Mouse (Mus musculus): ENCODE measurements around the gene Fam160a2. TPM values are rescaled to one million over a fixed set of nuclear protein-coding genes. Genes with fewer than 3 reads are reported as not detected.
"Not testable (repeated sequence)": the region's sequence is repeated elsewhere in the genome, so short reads cannot be mapped to it uniquely, and the experiment has no call there.

The Fam160a2 gene
- polyA plus RNA-seq, 1 experiment from 2014 or later = 41.7 TPM

DNA sequence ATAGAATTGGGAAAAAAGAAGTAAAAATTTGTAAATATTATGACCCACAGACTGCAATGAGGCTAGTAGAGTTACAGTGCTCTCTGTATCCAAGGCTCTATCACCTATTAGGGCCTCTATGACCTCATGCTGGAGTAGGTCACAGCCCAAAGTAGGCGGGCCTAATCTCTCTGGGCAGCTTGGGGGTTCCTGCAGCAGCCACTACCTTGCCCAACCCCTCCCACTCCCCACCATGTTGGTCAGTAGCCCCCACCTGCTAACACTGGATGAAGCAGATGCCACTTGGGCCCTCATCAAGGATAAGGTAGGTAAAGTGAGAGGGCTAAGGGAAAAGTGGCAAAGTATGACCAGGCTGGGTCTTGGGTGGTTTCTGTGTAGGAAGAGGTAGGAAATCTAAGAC lies 25.0 kb downstream of the Fam160a2 start, which contains the start of gene Gm5901:
Gm5901 (plus strand) TSS at position 173 of the 400 bp plus-strand sequence.
- WGBS = 87% methylated on average over 1 of the region's 1 CpGs
- H3K27ac ChIP-seq = no peak within 1 kb of the TSS
- H3K9me3 ChIP-seq = no peaks in the 10 kb centered on the region
- H3K4me2 ChIP-seq (replicated peaks) = no peak within 1 kb of the TSS
- no peaks in the 10 kb centered on the region for H3K27me3 ChIP-seq (replicated peaks)
- peaks cover 59% of the 10 kb centered on the region for H3K36me3 ChIP-seq
- ATAC-seq (ENCODE audit: low FRiP score, low read depth) = no peak
- no peak within 1 kb of the TSS for H3K4me3 ChIP-seq
- no peak within 1 kb of the TSS for H3K9ac ChIP-seq
- H3K4me1 ChIP-seq = no peaks in the 10 kb centered on the region

DNA sequence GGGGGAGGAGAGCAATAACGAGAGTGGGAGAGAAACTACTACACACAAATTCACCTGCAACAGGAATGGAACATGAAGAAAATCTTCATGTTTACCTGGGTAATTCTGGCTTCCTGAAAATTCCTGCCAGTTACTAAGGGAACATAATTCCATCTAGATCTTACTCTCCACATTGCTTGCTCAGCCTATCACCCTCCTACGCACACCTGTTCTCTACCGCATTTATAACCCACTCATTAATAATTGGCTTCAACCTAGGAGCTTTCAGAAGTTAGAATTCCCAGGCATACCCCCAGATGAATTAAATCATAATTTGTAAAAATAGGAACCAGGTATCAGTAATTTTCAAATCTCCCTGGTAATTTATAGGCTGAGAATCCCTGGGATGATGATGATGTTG lies 25.9 kb downstream of the Fam160a2 start:
- Histone ChIP-seq H3K4me1 (no peaks in the 10 kb centered on the region), H3K9me3 (no peaks in the 10 kb centered on the region), H3K4me3 (no peak overlapping the region), H3K36me3 (peaks cover 50% of the 10 kb centered on the region), H3K27ac (no peak overlapping the region), H3K4me2 (replicated peaks) (no peak overlapping the region), H3K9ac (no peak overlapping the region), H3K27me3 (replicated peaks) (no peaks in the 10 kb centered on the region)
- ATAC-seq (ENCODE audit: low FRiP score, low read depth) = no peak
- WGBS = 95% methylated on average over 3 of the region's 3 CpGs

DNA sequence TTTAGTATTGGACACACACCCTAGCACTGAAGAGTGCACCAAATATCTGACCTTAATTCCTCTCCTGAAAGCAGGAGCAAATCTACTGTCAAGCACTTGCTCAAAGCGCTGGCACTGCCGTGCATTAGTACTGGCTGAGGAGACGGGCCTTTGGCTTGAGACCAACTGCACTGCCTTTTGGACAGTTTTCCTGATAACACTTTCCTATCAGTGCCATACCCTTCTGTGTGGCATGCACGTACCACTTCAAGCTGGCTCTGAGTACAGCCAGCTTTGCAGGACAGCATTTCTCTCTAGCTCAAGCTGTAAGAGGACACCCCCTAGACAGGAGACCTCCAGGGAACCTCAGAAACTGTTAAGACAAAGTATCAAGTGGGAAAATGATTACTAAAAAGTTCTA lies 26.3 kb downstream of the Fam160a2 start:
- Histone ChIP-seq H3K27ac (no peak overlapping the region), H3K4me1 (no peaks in the 10 kb centered on the region), H3K4me3 (no peak overlapping the region), H3K4me2 (replicated peaks) (no peak overlapping the region), H3K36me3 (peaks cover 46% of the 10 kb centered on the region), H3K27me3 (replicated peaks) (no peaks in the 10 kb centered on the region), H3K9ac (no peak overlapping the region), H3K9me3 (no peaks in the 10 kb centered on the region)
- ATAC-seq (ENCODE audit: low FRiP score, low read depth) = no peak
- 95% methylated on average over 4 of the region's 4 CpGs for WGBS

DNA sequence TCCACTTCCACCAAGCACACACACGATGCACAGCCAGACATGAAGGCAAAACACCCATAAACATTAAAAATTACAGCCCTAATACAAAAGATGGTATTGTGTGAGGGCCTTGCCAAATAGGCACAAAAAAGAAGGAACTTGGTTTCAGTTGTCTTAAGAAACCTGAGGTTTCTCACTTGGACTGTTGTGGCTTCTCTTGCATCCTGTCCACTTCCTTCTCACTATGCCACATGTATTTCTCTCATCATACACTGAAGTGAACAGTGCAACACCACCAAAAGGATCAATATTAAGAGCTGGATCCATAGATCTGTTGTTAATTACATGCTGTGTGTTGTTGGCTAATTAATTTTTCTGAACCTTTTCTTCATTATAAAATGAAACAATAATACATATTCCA lies 26.9 kb downstream of the Fam160a2 start:
- Histone ChIP-seq H3K4me1 (no peaks in the 10 kb centered on the region), H3K27ac (no peak overlapping the region), H3K36me3 (peaks cover 40% of the 10 kb centered on the region), H3K4me3 (no peak overlapping the region), H3K4me2 (replicated peaks) (no peak overlapping the region), H3K9me3 (no peaks in the 10 kb centered on the region), H3K9ac (no peak overlapping the region), H3K27me3 (replicated peaks) (no peaks in the 10 kb centered on the region)
- WGBS = 78% methylated on average over 1 of the region's 1 CpGs
- no peak for ATAC-seq (ENCODE audit: low FRiP score, low read depth)

DNA sequence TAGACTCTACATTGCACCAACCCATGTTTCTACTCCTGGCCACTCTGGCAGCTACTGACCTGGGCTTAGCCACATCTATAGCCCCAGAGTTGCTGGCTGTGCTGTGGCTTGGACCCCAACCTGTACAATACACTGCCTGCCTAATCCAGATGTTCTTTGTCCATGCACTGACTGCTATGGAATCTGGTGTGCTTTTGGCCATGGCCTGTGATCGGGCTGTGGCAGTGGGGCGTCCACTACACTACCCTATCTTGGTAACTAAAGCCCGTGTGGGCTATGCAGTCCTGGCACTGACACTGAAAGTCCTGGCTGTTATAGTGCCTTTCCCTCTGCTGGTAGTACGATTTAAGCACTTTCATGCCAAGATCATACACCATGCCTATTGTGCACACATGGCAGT lies 31.3 kb downstream of the Fam160a2 start:
- H3K27ac ChIP-seq = no peak overlapping the region
- no peak overlapping the region for H3K9ac ChIP-seq
- no peaks in the 10 kb centered on the region for H3K9me3 ChIP-seq
- no peaks in the 10 kb centered on the region for H3K4me1 ChIP-seq
- no peak for ATAC-seq (ENCODE audit: low FRiP score, low read depth)
- no peaks in the 10 kb centered on the region for H3K27me3 ChIP-seq (replicated peaks)
- 90% methylated on average over 4 of the region's 4 CpGs for WGBS
- peaks cover 15% of the 10 kb centered on the region for H3K36me3 ChIP-seq
- H3K4me2 ChIP-seq (replicated peaks) = no peak overlapping the region
- no peak overlapping the region for H3K4me3 ChIP-seq

DNA sequence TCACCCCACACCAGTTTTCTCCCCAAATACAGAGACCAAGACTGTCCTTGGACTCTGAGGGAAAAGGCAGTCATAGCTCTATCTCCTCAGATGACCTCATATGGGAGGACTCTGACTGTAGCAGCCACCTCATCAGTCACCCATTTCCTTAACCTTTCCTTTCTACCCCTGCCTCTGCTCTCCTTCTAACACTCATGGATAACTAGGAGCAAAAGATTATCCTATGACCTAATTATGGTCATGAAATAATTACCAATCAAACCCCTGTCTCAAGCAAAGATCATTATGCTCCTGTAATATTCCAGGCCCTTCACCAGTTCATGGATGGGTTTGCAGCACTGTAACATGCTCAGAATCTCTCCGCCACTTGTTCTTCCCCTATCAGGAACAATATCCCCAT lies 31.9 kb downstream of the Fam160a2 start, which contains the start of gene Olfr692:
Olfr692 (plus strand) TSS at position 301 of the 400 bp plus-strand sequence.
- Histone ChIP-seq H3K4me3 (no peak within 1 kb of the TSS), H3K36me3 (peaks cover 11% of the 10 kb centered on the region), H3K9me3 (no peaks in the 10 kb centered on the region), H3K9ac (no peak within 1 kb of the TSS), H3K27ac (no peak within 1 kb of the TSS), H3K4me1 (no peaks in the 10 kb centered on the region), H3K27me3 (replicated peaks) (no peaks in the 10 kb centered on the region), H3K4me2 (replicated peaks) (no peak within 1 kb of the TSS)
- WGBS = 98% methylated on average over 1 of the region's 1 CpGs
- ATAC-seq (ENCODE audit: low FRiP score, low read depth) = no peak

DNA sequence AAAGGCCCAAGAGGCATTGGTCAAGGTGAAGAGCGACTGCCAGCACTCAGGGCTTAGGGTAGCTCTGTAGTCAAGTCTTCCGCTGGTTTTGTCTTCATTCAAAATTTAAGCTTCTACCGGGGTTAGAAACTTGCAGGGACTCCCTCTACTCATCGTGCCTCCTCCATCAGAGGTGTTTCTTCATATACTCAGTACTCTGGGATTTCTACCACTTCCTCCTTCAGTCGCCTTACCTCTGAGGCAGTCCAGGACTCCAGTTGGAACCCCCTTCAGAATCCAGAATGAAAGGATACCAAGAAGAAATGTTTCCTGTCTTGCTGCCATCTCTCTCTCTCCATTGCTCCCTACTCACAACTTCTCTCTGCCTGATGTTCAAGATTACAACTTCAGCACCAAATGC lies 32.6 kb downstream of the Fam160a2 start:
- H3K4me2 ChIP-seq (replicated peaks) = no peak overlapping the region
- ATAC-seq (ENCODE audit: low FRiP score, low read depth) = no peak
- H3K4me1 ChIP-seq = no peaks in the 10 kb centered on the region
- H3K27ac ChIP-seq = no peak overlapping the region
- WGBS = 87% methylated on average over 5 of the region's 5 CpGs
- no peaks in the 10 kb centered on the region for H3K9me3 ChIP-seq
- H3K9ac ChIP-seq = no peak overlapping the region
- peaks cover 8% of the 10 kb centered on the region for H3K36me3 ChIP-seq
- no peaks in the 10 kb centered on the region for H3K27me3 ChIP-seq (replicated peaks)
- no peak overlapping the region for H3K4me3 ChIP-seq

DNA sequence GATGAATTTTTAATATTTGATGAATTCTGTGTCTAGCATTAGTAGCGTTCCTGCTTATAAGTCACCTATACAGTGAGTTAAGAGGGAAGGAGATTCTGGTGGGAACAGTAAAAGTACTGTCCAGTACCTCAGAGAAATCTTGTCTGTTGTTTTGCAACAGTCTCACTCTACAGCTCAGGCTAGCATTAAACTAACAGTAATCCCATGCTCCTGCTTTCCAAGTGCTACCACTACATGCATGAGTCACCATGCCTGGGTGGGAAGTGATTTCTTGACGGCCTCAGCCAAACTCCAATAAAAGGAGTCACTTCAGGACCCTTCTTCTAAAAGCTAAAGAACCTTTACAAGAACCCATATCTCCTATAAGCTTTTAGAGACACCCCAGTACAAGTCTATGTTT lies 38.1 kb downstream of the Fam160a2 start:
- no peak for ATAC-seq (ENCODE audit: low FRiP score, low read depth)
- WGBS = 84% methylated on average over 2 of the region's 2 CpGs
- Histone ChIP-seq H3K4me3 (no peak overlapping the region), H3K27ac (no peak overlapping the region), H3K36me3 (no peaks in the 10 kb centered on the region), H3K27me3 (replicated peaks) (no peaks in the 10 kb centered on the region), H3K4me1 (no peaks in the 10 kb centered on the region), H3K4me2 (replicated peaks) (no peak overlapping the region), H3K9me3 (no peaks in the 10 kb centered on the region), H3K9ac (no peak overlapping the region)

DNA sequence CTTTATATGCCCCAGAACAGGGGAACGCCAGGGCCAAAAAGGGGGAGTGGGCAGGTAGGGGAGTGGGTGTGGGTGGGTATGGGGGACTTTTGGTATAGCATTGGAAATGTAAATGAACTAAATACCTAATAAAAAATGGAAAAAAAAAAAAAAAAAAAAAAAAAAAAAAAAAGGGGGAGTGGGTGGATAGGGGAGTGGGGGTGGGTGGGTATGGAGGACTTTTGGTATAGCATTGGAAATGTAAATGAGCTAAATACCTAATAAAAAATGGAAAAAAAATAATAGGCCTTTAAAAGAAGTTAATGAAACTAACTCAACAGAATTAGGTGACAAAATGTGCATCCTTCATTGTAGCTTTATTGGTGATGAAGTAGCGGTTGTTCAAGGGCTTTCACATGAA lies 43.4 kb downstream of the Fam160a2 start:
- H3K9ac ChIP-seq; H3K36me3 ChIP-seq; H3K9me3 ChIP-seq; H3K27me3 ChIP-seq (replicated peaks); H3K4me3 ChIP-seq; H3K4me1 ChIP-seq; H3K4me2 ChIP-seq (replicated peaks); H3K27ac ChIP-seq: not testable (repeated sequence)
- peak; percentile 97 for ATAC-seq (ENCODE audit: low FRiP score, low read depth)
- 89% methylated on average over 1 of the region's 2 CpGs for WGBS

DNA sequence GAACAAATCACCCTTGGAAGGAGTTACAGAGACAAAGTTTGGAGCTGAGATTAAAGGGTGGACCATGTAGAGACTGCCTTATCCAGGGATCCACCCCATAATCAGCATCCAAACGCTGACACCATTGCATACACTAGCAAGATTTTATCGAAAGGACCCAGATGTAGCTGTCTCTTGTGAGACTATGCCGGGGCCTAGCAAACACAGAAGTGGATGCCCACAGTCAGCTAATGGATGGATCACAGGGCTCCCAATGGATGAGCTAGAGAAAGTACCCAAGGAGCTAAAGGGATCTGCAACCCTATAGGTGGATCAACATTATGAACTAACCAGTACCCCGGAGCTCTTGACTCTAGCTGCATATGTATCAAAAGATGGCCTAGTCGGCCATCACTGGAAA lies 43.8 kb downstream of the Fam160a2 start:
- peak; percentile 75; the same call in 1 of the 2 replicates for ATAC-seq (ENCODE audit: low FRiP score, low read depth)
- H3K4me3 ChIP-seq; H3K4me1 ChIP-seq; H3K27me3 ChIP-seq (replicated peaks); H3K9me3 ChIP-seq; H3K36me3 ChIP-seq; H3K27ac ChIP-seq; H3K4me2 ChIP-seq (replicated peaks); H3K9ac ChIP-seq: not testable (repeated sequence)
- no CpG with 5 or more reads among the region's 5 CpGs for WGBS

DNA sequence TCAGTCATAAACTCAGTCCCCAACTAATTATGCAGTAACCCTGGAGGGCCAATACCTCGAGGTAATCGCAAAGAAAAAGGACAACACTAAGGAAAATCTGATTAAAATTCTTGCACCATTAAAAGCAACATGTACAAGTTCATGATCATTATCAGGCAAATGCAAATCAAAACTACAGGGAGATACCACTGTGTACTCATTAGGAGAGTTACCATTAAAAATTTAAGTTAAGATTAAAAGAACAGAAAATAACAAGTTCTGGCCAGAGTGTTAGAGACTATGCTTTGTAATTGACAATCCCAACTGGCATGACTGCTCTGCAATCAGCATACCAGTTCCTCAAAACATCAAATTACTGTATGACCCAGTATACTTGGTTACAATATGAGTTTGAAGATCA lies 57.1 kb downstream of the Fam160a2 start:
- ATAC-seq (ENCODE audit: low FRiP score, low read depth) = no peak
- WGBS = 85% methylated on average over 2 of the region's 2 CpGs
- no peak overlapping the region for H3K4me2 ChIP-seq (replicated peaks)
- no peaks in the 10 kb centered on the region for H3K27me3 ChIP-seq (replicated peaks)
- H3K9me3 ChIP-seq = no peaks in the 10 kb centered on the region
- no peak overlapping the region for H3K9ac ChIP-seq
- no peak overlapping the region for H3K27ac ChIP-seq
- H3K4me1 ChIP-seq = no peaks in the 10 kb centered on the region
- no peak overlapping the region for H3K4me3 ChIP-seq
- H3K36me3 ChIP-seq = no peaks in the 10 kb centered on the region

DNA sequence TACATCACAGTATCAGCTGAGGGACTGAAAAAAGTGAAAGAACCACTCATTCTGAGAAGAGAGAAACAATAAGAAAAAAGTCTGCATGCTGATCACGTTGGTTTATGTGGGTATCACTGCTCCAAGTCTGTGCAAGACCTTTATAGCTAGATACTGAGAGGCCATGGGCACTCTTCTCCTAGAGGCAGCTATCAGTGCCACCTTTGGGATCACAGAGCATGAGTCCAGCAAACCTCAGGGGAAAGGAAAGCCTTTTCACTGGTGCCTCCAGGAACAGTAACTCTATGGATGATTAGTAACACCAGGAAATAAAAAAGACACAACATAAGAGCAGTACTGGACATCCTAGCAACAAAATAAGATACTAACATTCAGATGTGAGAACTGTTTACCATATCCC lies 57.7 kb downstream of the Fam160a2 start, which contains the start of gene Olfr691:
Olfr691 (minus strand) TSS at position 101 of the 400 bp plus-strand sequence.
- no peak within 1 kb of the TSS for H3K4me2 ChIP-seq (replicated peaks)
- H3K9ac ChIP-seq = no peak within 1 kb of the TSS
- no peak for ATAC-seq (ENCODE audit: low FRiP score, low read depth)
- H3K9me3 ChIP-seq = no peaks in the 10 kb centered on the region
- H3K27ac ChIP-seq = no peak within 1 kb of the TSS
- WGBS = 58% methylated on average over 1 of the region's 1 CpGs
- no peaks in the 10 kb centered on the region for H3K4me1 ChIP-seq
- no peak within 1 kb of the TSS for H3K4me3 ChIP-seq
- no peaks in the 10 kb centered on the region for H3K27me3 ChIP-seq (replicated peaks)
- H3K36me3 ChIP-seq = no peaks in the 10 kb centered on the region

DNA sequence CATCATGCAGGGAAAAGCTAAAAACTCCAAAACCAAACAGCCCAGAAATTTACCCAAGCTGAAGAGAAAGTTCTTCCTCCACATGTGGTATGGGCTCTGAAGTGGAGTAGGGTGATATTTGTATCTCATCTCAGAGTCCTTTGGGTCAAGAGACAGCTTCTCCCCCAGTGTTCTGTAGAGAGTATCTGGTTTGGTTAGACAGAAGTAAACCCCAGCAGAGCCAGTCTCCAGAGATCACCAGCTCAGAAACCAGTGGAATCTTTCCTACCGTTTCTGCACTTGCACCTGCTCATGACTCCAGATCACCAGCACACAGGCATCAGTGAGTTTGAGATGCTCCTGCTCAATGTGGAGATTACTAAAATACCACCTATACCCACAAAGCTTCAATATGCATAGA lies 65.8 kb downstream of the Fam160a2 start, which contains the start of gene Olfr690:
Olfr690 (minus strand) TSS at position 101 of the 400 bp plus-strand sequence.
- 87% methylated on average over 1 of the region's 1 CpGs for WGBS

More for the DNA sequence above, 65.8 kb downstream of the Fam160a2 start, which contains the start of gene Olfr690:
- no peak for ATAC-seq (ENCODE audit: low FRiP score, low read depth)
- Histone ChIP-seq H3K4me2 (replicated peaks) (no peak within 1 kb of the TSS), H3K36me3 (no peaks in the 10 kb centered on the region), H3K4me1 (no peaks in the 10 kb centered on the region), H3K27ac (no peak within 1 kb of the TSS), H3K4me3 (no peak within 1 kb of the TSS), H3K9me3 (no peaks in the 10 kb centered on the region), H3K27me3 (replicated peaks) (no peaks in the 10 kb centered on the region), H3K9ac (no peak within 1 kb of the TSS)
